Mouse (Mus musculus): ENCODE results near the gene 1700028K03Rik.

The 1700028K03Rik gene

DNA sequence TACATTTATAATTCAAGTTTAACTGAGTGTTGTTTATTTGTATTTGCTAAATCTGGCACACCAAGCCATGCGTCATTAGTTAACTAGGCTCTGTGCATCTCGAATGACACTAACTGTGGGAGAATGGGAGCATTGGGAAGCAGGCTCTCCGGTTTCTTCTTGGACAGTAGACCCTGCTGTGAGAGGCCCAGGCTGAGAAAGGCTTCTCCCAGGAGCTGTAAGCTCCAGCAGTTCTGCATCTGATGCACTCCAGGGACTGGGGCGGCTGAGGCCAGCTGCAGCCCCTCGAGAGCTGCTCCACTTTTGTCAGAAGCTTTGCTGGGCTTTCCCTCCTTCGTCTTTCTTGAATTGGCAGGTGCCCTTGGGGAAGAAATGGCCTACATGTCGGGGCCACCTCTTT lies 7.2 kb downstream of the 1700028K03Rik start:
- in situ Hi-C loops (cut with MboI, MseI): no loop called here

- in situ Hi-C loops (cut with MboI, MseI): no loop called here
Measured at GRCm38 (mm10) chr5:107545927-107546326, 11.4 kb downstream of the 1700028K03Rik start.

- in situ Hi-C loops (cut with MboI, MseI): no loop called here
Measured at GRCm38 (mm10) chr5:107547955-107548354, 13.4 kb downstream of the 1700028K03Rik start.

GRCm38 (mm10) chr5:107548444-107548843 lies 13.9 kb downstream of the 1700028K03Rik start:
- in situ Hi-C loops (cut with MboI, MseI): no loop called here

GRCm38 (mm10) chr5:107554336-107554735 lies 19.8 kb downstream of the 1700028K03Rik start:
- in situ Hi-C loops (cut with MboI, MseI): no loop called here

DNA sequence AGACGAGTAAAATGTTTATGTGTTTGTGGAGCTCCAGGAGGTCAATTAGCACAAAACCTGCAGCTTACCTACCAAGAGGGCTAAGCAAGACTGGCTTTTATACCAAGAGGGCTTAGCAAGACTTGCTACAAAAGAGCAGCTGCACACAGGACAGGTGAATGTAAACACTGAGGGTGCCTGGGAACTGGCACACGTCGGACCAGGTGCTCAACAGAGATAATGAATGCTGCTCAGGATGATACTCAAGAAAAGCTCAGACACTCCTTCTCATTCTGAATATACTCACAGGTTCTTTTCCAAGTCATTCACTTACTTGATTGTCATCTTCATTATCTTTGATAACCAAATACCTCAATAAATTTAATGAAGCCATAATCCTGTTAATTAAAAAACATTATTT lies 22.5 kb downstream of the 1700028K03Rik start:
- in situ Hi-C loops (cut with MboI, MseI): no loop called here

GRCm38 (mm10) chr5:107569148-107569547 lies 34.6 kb downstream of the 1700028K03Rik start:
- in situ Hi-C loops (cut with MboI, MseI): no loop called here

DNA sequence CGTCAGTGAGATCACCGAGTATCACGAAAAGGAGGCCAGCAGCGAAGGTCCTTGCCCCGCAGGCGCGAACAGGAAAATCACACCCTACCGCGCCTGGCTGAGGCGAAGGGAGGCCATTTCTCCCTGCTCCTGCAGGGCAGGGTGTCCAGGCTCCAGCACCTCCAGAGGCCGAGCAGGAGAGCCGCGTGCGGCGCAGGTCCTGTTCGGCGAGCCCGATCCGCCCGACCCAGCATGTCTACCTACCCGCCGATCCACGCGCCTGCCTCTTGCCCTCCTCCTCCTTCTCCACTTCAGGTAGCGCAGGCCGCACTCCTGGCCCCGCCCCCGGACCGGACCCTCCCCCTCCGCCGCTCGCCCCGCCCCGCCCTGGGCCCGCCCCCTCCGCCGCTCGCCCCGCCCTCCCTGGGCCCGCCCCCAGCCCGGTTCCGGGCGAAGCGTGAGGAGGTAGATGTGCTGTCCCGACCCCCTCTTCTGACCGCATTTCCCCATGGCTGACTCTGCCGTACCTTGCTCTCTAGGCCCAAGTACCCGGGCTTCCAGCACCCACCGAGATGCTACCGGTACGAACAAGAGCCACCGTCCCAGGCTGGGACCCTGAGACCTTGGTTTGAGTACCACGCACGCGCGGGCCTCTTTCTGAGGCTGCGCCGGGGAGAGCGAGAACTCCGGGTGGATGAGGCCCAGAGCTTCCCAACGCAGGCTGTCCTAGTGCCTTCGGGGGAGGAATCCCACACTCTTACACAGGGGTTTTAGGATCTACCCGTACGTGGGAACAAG lies 63.0 kb downstream of the 1700028K03Rik start, which contains the start of the genes Rpap2 and Glmn:
Gene Rpap2 (plus strand): TSS at position 73 of the 777 bp plus-strand sequence.
Gene Glmn (minus strand): TSS at position 588 of the 777 bp plus-strand sequence.
- in situ Hi-C loops (cut with MboI, MseI): no loop called here

DNA sequence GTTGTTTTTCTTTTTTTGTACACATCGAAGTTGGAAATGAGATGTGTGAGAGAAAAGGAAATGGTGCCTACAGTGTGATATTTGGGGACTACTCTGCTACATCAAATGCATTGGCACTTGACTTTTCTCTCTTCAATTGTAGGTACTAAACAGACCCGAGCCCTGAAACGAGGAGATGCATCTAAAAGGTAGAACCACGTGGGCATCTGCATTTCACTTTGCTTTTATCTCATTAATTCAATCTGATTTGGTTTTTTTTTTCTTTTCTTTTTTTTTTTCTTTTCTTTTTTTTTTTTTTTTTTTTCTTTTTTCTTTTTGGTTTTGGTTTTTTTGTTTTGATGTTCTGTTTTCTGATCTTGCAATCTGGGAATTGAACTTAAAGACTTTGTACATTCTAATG lies 63.9 kb downstream of the 1700028K03Rik start:
- in situ Hi-C loops (cut with MboI, MseI): no loop called here
